Mouse (Mus musculus): Measurements from ENCODE around the gene Gm38392. TPM values are rescaled to one million over a fixed set of nuclear protein-coding genes. Genes with fewer than 3 reads are reported as not detected.
"Not testable (repeated sequence)": the region's sequence is repeated elsewhere in the genome, so short reads cannot be mapped to it uniquely, and the experiment has no call there.

The Gm38392 gene
- polyA plus RNA-seq, 1 experiment from 2014 or later: 0.23 TPM

DNA sequence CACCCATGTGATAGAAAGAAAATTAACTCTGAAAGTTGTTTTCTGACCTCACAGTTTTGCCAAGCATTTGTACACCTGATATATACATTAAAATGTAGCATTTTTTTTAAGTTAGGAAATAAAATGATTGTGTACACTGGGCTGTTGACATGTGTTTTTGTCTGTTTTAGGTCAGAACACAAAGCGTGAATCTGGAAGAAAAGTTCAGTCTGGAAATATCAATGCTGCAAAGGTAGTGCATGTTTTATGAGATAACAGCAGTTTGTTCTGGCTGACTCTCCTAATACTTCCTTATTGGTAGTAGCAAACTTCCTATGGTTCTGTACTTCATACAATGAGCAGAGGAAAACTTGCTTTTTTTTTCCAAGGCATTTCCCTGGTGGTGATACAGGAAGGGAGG lies 12.2 kb upstream of the Gm38392 start:
- H3K4me2 ChIP-seq (ENCODE audit: low read depth, low read length): no peak overlapping the region
- 78% methylated on average over 1 of the region's 1 CpGs for WGBS

DNA sequence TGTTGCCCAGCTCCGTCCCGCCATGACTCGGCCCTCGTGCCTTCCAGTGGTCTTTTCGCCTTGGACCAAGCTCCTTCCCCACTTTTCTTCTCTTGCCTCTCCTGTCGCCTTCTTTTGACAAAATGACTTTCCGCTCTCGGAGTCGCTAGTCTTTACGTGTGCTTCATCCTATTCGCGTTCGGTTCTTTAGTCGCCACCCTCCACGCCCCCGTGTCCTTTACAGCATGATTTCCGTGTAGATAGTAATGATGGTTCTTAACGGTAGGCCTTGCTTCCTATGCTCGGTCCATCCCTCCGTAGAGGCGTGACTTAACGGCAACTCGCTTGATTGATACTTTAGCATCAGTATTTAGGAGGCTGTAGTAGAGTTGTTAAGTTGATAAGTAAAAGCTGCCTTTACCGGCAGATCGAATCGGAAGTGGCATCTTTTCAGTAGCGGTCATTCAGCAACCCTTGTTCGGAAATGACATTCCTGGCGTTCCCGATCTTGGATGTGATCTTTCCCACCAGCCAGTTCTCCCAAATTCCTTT lies 10.4 kb upstream of the Gm38392 start:
- H3K4me1 ChIP-seq (replicated peaks; ENCODE audit: control insufficient read depth, insufficient read depth, low read length): peaks cover 10% of the 10 kb centered on the region
- peak overlapping the region; percentile 74 for H3K4me2 ChIP-seq (ENCODE audit: low read depth, low read length)
- H3K4me3 ChIP-seq (ENCODE audit: low read length): peak overlapping the region; percentile 94
- WGBS: under 1% methylated on average over 30 of the region's 30 CpGs
- H3K9ac ChIP-seq (ENCODE audit: low read length): peak overlapping the region; percentile 92
- H3K9me3 ChIP-seq (ENCODE audit: control insufficient read depth, low read length): no peaks in the 10 kb centered on the region
- H3K36me3 ChIP-seq (ENCODE audit: control insufficient read depth, insufficient read depth, low read length): peaks cover 27% of the 10 kb centered on the region
- peak overlapping the region; percentile 96 for H3K27ac ChIP-seq (ENCODE audit: low read length)
- ATAC-seq (ENCODE audit: low read depth): no peak
- no peaks in the 10 kb centered on the region for H3K27me3 ChIP-seq (ENCODE audit: control insufficient read depth, insufficient read depth, low read depth, low read length)

More for the DNA sequence above, 12.2 kb upstream of the Gm38392 start:
- H3K36me3 ChIP-seq (ENCODE audit: control insufficient read depth, insufficient read depth, low read length): peaks cover 42% of the 10 kb centered on the region
- H3K9me3 ChIP-seq (ENCODE audit: control insufficient read depth, low read length): no peaks in the 10 kb centered on the region
- no peak for ATAC-seq (ENCODE audit: low read depth)
- H3K4me3 ChIP-seq (ENCODE audit: low read length): no peak overlapping the region
- peaks cover 10% of the 10 kb centered on the region for H3K4me1 ChIP-seq (replicated peaks; ENCODE audit: control insufficient read depth, insufficient read depth, low read length)
- H3K9ac ChIP-seq (ENCODE audit: low read length): no peak overlapping the region
- no peaks in the 10 kb centered on the region for H3K27me3 ChIP-seq (ENCODE audit: control insufficient read depth, insufficient read depth, low read depth, low read length)
- H3K27ac ChIP-seq (ENCODE audit: low read length): no peak overlapping the region

DNA sequence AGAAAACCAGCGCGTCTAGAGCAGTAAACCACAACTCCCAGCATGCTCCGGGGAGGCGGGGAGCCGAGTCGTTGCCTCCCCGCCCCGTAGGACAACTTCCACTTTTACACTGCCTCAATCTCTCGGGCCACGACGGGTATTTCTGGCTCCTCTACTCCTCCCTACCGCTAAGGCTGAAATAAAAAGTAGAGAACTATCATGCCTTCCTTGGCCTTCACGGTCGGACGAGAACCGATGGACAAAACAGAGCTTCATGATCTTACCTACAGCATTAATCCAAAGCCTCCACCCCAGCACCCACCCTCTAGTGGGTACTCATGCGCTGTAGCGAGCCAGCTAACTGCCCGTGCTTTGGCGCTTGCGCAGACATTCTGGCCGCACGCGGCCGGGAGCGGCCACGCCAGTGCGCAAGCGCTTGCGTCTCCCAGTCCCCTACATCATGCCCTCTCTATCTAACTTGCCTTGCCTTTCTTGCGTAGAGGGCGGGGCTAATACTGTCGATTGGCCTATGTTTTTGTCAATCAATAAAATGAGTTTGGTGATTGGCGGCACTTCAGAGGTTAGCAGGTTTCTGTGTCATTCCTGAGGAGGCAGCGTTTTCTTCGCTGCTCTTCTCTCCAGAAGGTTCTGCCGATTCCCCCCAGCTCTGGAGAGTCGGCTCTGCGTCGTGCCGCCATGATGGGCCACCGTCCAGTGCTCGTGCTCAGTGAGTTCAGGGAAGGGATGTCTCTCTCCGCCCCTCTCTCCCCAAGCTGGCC lies 9.7 kb upstream of the Gm38392 start, which contains the start of the genes Tsacc and Cct3:
Gene Tsacc, minus strand, starts transcription at position 439 of the 758 bp plus-strand sequence.
Gene Cct3, plus strand, starts transcription at position 556 of the 758 bp plus-strand sequence.
- peak within 1 kb of the TSS; percentile 96 for H3K27ac ChIP-seq (ENCODE audit: low read length)
- peak; percentile 99 for ATAC-seq (ENCODE audit: low read depth)
- peak within 1 kb of the TSS; percentile 92 for H3K9ac ChIP-seq (ENCODE audit: low read length)
- H3K4me3 ChIP-seq (ENCODE audit: low read length): peak within 1 kb of the TSS; percentile 94
- no peaks in the 10 kb centered on the region for H3K9me3 ChIP-seq (ENCODE audit: control insufficient read depth, low read length)
- peaks cover 10% of the 10 kb centered on the region for H3K4me1 ChIP-seq (replicated peaks; ENCODE audit: control insufficient read depth, insufficient read depth, low read length)
- H3K4me2 ChIP-seq (ENCODE audit: low read depth, low read length): peak within 1 kb of the TSS; percentile 81
- H3K36me3 ChIP-seq (ENCODE audit: control insufficient read depth, insufficient read depth, low read length): peaks cover 21% of the 10 kb centered on the region
- H3K27me3 ChIP-seq (ENCODE audit: control insufficient read depth, insufficient read depth, low read depth, low read length): no peaks in the 10 kb centered on the region
- WGBS: under 1% methylated on average over 44 of the region's 44 CpGs

DNA sequence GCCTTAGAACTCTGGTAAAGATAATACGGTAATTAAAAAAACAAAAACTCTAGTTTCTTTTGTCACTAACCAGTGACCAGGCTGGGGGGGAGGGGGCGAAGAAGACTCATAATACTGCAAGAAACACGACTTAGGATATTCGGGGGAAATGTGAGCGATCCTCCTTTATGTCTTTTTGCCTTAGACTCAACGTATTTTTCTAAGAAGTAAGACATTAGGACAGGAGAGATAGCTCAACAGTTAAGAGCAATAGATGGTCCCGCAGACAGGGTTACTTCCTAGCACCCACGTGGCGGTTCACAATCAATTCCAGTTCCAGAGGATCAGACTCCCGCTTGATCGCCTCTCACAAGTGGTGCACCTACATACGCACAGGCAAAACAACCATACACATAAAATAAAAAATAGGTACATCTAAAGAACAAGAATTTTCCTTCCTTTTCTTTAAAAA lies 9.1 kb upstream of the Gm38392 start:
- Histone ChIP-seq H3K36me3 (ENCODE audit: control insufficient read depth, insufficient read depth, low read length) (peaks cover 15% of the 10 kb centered on the region), H3K4me2 (ENCODE audit: low read depth, low read length) (peak overlapping the region; percentile 81), H3K4me1 (replicated peaks; ENCODE audit: control insufficient read depth, insufficient read depth, low read length) (peaks cover 10% of the 10 kb centered on the region), H3K9me3 (ENCODE audit: control insufficient read depth, low read length) (no peaks in the 10 kb centered on the region), H3K27ac (ENCODE audit: low read length) (peak overlapping the region; percentile 96), H3K4me3 (ENCODE audit: low read length) (peak overlapping the region; percentile 94), H3K9ac (ENCODE audit: low read length) (peak overlapping the region; percentile 83), H3K27me3 (ENCODE audit: control insufficient read depth, insufficient read depth, low read depth, low read length) (no peaks in the 10 kb centered on the region)
- ATAC-seq (ENCODE audit: low read depth): 0 out of 2 replicates have a peak, but pooled peaks have one; percentile 11
- WGBS: under 1% methylated on average over 12 of the region's 12 CpGs

DNA sequence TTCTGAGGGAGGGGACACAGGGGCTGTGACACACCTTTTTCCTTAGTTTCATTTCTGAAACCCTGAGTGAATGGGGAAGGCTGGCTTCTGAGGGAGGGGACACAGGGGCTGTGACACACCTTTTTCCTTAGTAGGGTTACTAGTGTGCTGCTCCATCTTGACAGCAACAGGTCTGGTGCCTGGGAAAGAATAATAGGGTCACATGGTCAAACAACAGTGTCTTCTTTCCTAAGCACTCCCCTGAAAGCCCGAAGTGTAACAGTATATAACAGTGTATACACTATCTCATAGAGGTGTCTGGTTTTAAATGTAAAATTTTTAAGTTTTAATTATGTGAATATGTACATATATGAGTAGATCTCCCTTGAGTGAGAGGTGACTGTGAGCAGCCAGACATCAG lies 8.3 kb upstream of the Gm38392 start:
- 48% methylated on average over 1 of the region's 1 CpGs for WGBS
- Histone ChIP-seq H3K4me1 (replicated peaks; ENCODE audit: control insufficient read depth, insufficient read depth, low read length) (peaks cover 10% of the 10 kb centered on the region), H3K9ac (ENCODE audit: low read length) (peak overlapping the region; percentile 55), H3K4me2 (ENCODE audit: low read depth, low read length) (peak overlapping the region; percentile 81)
- H3K4me3 ChIP-seq (ENCODE audit: low read length); H3K9me3 ChIP-seq (ENCODE audit: control insufficient read depth, low read length); ATAC-seq (ENCODE audit: low read depth); H3K36me3 ChIP-seq (ENCODE audit: control insufficient read depth, insufficient read depth, low read length); H3K27me3 ChIP-seq (ENCODE audit: control insufficient read depth, insufficient read depth, low read depth, low read length); H3K27ac ChIP-seq (ENCODE audit: low read length): not testable (repeated sequence)

DNA sequence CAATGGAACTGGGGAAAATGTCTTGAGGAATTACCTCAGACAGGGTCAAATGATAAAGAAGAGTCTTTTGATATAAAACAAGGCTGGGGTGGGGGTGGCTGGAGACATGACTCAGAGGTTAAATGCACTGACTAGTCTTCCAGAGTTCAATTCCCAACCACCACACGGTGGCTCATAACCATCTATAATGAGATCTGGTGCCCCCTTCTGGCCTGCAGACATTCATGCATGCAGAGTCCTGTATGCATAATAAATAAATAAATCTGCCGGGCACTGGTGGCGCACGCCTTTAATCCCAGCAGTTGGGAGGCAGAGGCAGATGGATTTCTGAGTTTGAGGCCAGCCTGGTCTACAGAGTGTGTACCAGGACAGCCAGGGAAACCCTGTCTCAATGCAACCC lies 5.0 kb upstream of the Gm38392 start:
- H3K36me3 ChIP-seq (ENCODE audit: control insufficient read depth, insufficient read depth, low read length): no peaks in the 10 kb centered on the region
- no peak overlapping the region for H3K27ac ChIP-seq (ENCODE audit: low read length)
- no peaks in the 10 kb centered on the region for H3K27me3 ChIP-seq (ENCODE audit: control insufficient read depth, insufficient read depth, low read depth, low read length)
- ATAC-seq (ENCODE audit: low read depth): no peak
- no peak overlapping the region for H3K4me2 ChIP-seq (ENCODE audit: low read depth, low read length)
- H3K4me3 ChIP-seq (ENCODE audit: low read length): no peak overlapping the region
- H3K9ac ChIP-seq (ENCODE audit: low read length): no peak overlapping the region
- 51% methylated on average over 4 of the region's 4 CpGs for WGBS
- no peaks in the 10 kb centered on the region for H3K9me3 ChIP-seq (ENCODE audit: control insufficient read depth, low read length)
- peaks cover 2% of the 10 kb centered on the region for H3K4me1 ChIP-seq (replicated peaks; ENCODE audit: control insufficient read depth, insufficient read depth, low read length)

DNA sequence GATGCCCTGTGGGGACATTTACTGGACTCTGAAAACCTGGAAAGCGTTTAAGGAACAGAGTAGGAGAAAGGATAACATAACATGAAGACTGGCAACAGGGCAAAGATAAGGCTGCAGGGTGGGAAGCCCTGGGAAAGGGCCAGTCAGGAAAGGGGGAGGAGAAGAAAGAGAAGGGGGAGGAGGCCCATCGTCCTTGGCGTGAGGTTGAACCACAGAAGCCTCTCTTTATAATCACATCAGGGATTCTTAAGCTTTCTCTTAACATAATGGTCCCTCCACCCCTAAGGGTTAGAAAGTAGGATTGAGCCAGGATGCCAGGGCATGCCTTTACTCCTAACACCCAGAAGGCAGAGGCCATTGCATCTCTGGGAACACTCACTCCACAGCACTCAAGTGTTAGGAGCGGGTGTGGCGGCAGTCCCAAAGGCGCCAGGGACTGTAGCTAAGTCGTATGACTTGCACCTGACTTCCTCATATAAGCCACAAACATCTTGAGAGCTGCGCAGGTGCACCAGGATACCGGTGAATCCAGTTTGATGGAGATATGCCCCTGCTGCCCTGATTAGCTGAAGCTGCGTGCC lies 1.2 kb upstream of the Gm38392 start:
- WGBS: 57% methylated on average over 8 of the region's 10 CpGs
- H3K36me3 ChIP-seq (ENCODE audit: control insufficient read depth, insufficient read depth, low read length); H3K4me1 ChIP-seq (replicated peaks; ENCODE audit: control insufficient read depth, insufficient read depth, low read length); H3K9me3 ChIP-seq (ENCODE audit: control insufficient read depth, low read length); H3K4me3 ChIP-seq (ENCODE audit: low read length); H3K4me2 ChIP-seq (ENCODE audit: low read depth, low read length); H3K9ac ChIP-seq (ENCODE audit: low read length); H3K27me3 ChIP-seq (ENCODE audit: control insufficient read depth, insufficient read depth, low read depth, low read length): not testable (repeated sequence)
- peak; percentile 72 for ATAC-seq (ENCODE audit: low read depth)
- peak overlapping the region; percentile 74 for H3K27ac ChIP-seq (ENCODE audit: low read length)

DNA sequence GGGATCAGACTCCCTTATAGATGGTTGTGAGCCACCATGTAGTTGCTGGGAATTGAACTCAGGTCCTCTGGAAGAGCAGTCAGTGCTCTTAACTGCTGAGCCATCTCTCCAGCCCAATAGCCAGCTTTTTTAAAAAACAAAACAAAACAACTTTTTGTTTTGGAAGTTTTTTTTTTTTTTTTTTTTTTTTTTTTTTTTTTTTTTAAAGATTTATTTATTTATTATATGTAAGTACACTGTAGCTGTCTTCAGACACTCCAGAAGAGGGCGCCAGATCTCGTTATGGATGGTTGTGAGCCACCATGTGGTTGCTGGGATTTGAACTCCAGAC lies 1.5 kb downstream of the Gm38392 start:
- H3K36me3 ChIP-seq (ENCODE audit: control insufficient read depth, insufficient read depth, low read length); H3K9ac ChIP-seq (ENCODE audit: low read length); H3K27ac ChIP-seq (ENCODE audit: low read length); ATAC-seq (ENCODE audit: low read depth); H3K9me3 ChIP-seq (ENCODE audit: control insufficient read depth, low read length); H3K4me2 ChIP-seq (ENCODE audit: low read depth, low read length); H3K4me1 ChIP-seq (replicated peaks; ENCODE audit: control insufficient read depth, insufficient read depth, low read length); H3K27me3 ChIP-seq (ENCODE audit: control insufficient read depth, insufficient read depth, low read depth, low read length); H3K4me3 ChIP-seq (ENCODE audit: low read length): not testable (repeated sequence)
- WGBS: no CpG with 5 or more reads among the region's 2 CpGs

DNA sequence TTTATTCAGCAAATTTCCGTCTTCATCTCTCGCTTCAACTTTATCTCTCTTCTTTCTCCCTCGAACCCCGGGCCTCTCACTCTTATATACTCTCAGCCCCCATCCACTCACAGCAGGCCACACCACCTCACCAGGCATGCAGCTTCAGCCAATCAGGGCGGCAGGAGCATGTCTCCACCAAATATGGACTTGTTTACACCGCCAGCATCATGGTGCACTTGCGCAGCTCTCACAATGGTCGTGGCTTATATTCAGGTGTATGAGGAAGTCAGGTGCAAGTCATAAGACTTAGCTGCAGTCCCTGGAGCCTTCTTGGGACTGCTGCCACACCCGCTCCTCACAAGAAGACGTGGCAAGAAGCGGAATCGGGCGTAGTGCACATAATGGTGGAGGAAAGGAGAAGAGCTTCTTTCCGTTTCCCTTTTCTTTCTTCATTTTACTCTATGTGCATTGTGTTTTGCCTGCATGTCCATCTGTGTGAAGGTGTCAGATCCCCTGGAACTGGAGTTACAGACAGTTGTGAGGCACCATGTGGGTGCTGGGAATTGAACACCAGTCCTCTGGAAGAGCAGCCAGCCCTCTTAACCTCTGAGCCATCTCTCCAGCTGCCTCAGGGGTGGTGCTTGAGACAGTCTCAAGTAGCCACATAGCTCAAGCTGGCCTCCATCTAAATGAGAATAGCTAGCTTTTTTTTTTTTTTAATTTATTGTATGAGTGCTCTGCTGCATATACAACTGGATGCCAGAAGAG lies 2.0 kb downstream of the Gm38392 start:
- not testable (repeated sequence) for ATAC-seq (ENCODE audit: low read depth); H3K4me3 ChIP-seq (ENCODE audit: low read length); H3K27ac ChIP-seq (ENCODE audit: low read length); H3K9ac ChIP-seq (ENCODE audit: low read length); H3K9me3 ChIP-seq (ENCODE audit: control insufficient read depth, low read length); H3K4me1 ChIP-seq (replicated peaks; ENCODE audit: control insufficient read depth, insufficient read depth, low read length); H3K27me3 ChIP-seq (ENCODE audit: control insufficient read depth, insufficient read depth, low read depth, low read length); H3K4me2 ChIP-seq (ENCODE audit: low read depth, low read length); H3K36me3 ChIP-seq (ENCODE audit: control insufficient read depth, insufficient read depth, low read length)
- WGBS: 91% methylated on average over 14 of the region's 14 CpGs

Measured in lung, embryonic 16.5 days (tissue).